Mouse (Mus musculus) forebrain, embryonic 14.5 days (tissue): Measurements from ENCODE around the gene Tmprss4. TPM values are rescaled to one million over a fixed set of nuclear protein-coding genes. Genes with fewer than 3 reads are reported as not detected.

ENCODE experiments used
- ATAC-seq: fragments of 200-750 bp; cut with Nextera tagmentation; 2 replicates; pipeline ENCODE4 v1.8.0; 2017; ENCODE audit warnings: mild to moderate bottlenecking, moderate library complexity
- DNase-seq: peaks from one replicate; pipeline ENCODE4 v3.0.0-alpha.2; 2015; ENCODE audit warnings: low spot score
- H3K27ac ChIP-seq: fragments of 300-500 bp; sonication (generic); 2 replicates; pipeline ENCODE4 v1.5.1; 2014; ENCODE audit warnings: low read depth, mild to moderate bottlenecking, control low read depth, low read length, moderate library complexity
- H3K27me3 ChIP-seq: fragments of 300-500 bp; sonication (generic); replicated peaks from 2 replicates; pipeline ENCODE4 v1.6.1; 2014; ENCODE audit warnings: low read length, control low read depth, mixed read lengths; ENCODE audit not compliant: control insufficient read depth, insufficient read depth
- H3K36me3 ChIP-seq: fragments of 300-500 bp; sonication (generic); 2 replicates; pipeline ENCODE4 v1.6.1; 2014; ENCODE audit warnings: low read length, control low read depth; ENCODE audit not compliant: control insufficient read depth, insufficient read depth
- H3K4me1 ChIP-seq: fragments of 300-500 bp; sonication (generic); 2 replicates; pipeline ENCODE4 v1.6.1; 2014; ENCODE audit warnings: antibody characterized with exemption, low read length, control low read depth; ENCODE audit not compliant: control insufficient read depth, insufficient read depth
- H3K4me2 ChIP-seq: fragments of 300-500 bp; sonication (generic); 2 replicates; pipeline ENCODE4 v1.6.1; 2014; ENCODE audit warnings: mild to moderate bottlenecking, control low read depth, low read length
- H3K4me3 ChIP-seq: fragments of 300-500 bp; sonication (generic); 2 replicates; pipeline ENCODE4 v1.5.1; 2014; ENCODE audit warnings: low read depth, low read length, control low read depth
- H3K9ac ChIP-seq: fragments of 300-500 bp; sonication (generic); 2 replicates; pipeline ENCODE4 v1.6.1; 2014; ENCODE audit warnings: mild to moderate bottlenecking, low read length, control low read depth, moderate library complexity
- H3K9me3 ChIP-seq: fragments of 300-500 bp; sonication (generic); replicated peaks from 2 replicates; pipeline ENCODE4 v1.6.1; 2016; ENCODE audit warnings: low read length, control low read depth, mixed read lengths; ENCODE audit not compliant: control insufficient read depth
- WGBS: fragments of 180-500 bp; shearing (Covaris S2); extraction: QIAGEN DNeasy Blood & Tissue Kit; methylation state at CpG from one replicate; pipeline ENCODE4 v1.1.7; 2014; 5-methylcytosine and 5-hydroxymethylcytosine counted together
- polyA plus RNA-seq: library from polyadenylated mRNA; unstranded; fragments of >200 nt; fragmentation: Nextera tagmentation; extraction: Ambion mirVana; gene quantifications from 2 replicates; pipeline ENCODE4 v1.2.1, GENCODE M21; 2014

The Tmprss4 gene
- polyA plus RNA-seq, 1 experiment from 2014 or later, result not detected

GRCm38 (mm10) chr9:45185250-45185649, 18.6 kb downstream of the Tmprss4 start:
- Histone ChIP-seq H3K27ac (no peak overlapping the region), H3K4me2 (no peak overlapping the region), H3K27me3 (no peaks in the 10 kb centered on the region), H3K9me3 (no peaks in the 10 kb centered on the region), H3K9ac (no peak overlapping the region), H3K4me3 (no peak overlapping the region), H3K36me3 (no peaks in the 10 kb centered on the region), H3K4me1 (no peaks in the 10 kb centered on the region)
- 76% methylated on average over 4 of the region's 4 CpGs for WGBS
- ATAC-seq (no peak), DNase-seq (peak; percentile 1)

DNA sequence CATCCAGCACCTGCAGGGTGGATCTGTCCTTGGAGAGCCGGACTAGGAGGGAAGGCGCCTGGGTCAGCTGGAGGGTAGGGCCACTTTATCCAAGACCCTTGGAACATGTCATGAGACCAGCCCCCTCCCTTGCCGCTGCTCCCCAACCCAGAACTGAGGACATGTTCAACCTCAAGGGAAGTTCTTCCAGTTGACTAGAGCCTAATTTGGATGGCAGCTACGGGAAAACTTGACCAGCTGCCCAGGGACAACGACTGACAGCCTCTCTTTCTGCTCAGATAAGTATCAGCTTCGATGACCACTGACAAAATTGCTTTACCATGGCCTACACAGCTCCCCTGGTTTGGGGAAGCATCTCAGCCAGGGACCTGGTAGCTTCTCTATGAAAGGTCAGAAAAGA, 20.6 kb downstream of the Tmprss4 start:
- no peaks in the 10 kb centered on the region for H3K9me3 ChIP-seq
- H3K27me3 ChIP-seq, result no peaks in the 10 kb centered on the region
- no peak overlapping the region for H3K4me2 ChIP-seq
- no peak overlapping the region for H3K27ac ChIP-seq
- no peak overlapping the region for H3K4me3 ChIP-seq
- ATAC-seq (no peak), DNase-seq (no peak)
- no peak overlapping the region for H3K9ac ChIP-seq
- no peaks in the 10 kb centered on the region for H3K4me1 ChIP-seq
- 86% methylated on average over 6 of the region's 6 CpGs for WGBS
- no peaks in the 10 kb centered on the region for H3K36me3 ChIP-seq

- Histone ChIP-seq H3K9me3 (no peaks in the 10 kb centered on the region), H3K4me3 (no peak overlapping the region), H3K27me3 (no peaks in the 10 kb centered on the region), H3K4me1 (no peaks in the 10 kb centered on the region), H3K9ac (no peak overlapping the region), H3K4me2 (no peak overlapping the region), H3K27ac (no peak overlapping the region), H3K36me3 (no peaks in the 10 kb centered on the region)
- ATAC-seq (no peak), DNase-seq (no peak)
- WGBS, result 67% methylated on average over 3 of the region's 3 CpGs
Observed at GRCm38 (mm10) chr9:45182521-45182920, 21.4 kb downstream of the Tmprss4 start.

DNA sequence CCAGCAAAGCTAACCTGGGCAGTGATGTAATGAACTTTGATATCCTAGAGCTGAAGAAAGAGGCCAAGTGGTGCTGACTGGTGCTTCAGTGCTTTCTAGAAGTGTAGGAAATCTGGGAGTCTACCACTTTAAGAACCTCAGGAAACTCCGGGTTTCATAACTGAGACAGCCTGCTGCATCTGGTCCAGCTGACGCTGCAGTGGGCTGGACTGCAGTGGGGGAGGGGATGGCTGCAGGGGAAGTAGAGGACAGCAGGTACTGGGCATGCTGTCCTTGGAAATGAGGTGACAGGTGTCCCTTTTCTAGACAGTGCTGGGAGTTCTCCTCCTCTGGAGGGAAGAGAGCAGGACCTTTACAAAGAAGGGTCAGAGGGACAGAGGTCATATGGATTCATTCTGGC, 22.1 kb downstream of the Tmprss4 start, which contains the start of gene BC049352:
TSS of gene BC049352 (plus strand) at position 238 of the 400 bp plus-strand sequence.
- Histone ChIP-seq H3K27ac (no peak within 1 kb of the TSS), H3K4me3 (no peak within 1 kb of the TSS), H3K9me3 (no peaks in the 10 kb centered on the region), H3K4me1 (no peaks in the 10 kb centered on the region), H3K4me2 (no peak within 1 kb of the TSS), H3K36me3 (no peaks in the 10 kb centered on the region), H3K27me3 (no peaks in the 10 kb centered on the region), H3K9ac (no peak within 1 kb of the TSS)
- 50% methylated on average over 2 of the region's 2 CpGs for WGBS
- ATAC-seq (no peak), DNase-seq (no peak)

DNA sequence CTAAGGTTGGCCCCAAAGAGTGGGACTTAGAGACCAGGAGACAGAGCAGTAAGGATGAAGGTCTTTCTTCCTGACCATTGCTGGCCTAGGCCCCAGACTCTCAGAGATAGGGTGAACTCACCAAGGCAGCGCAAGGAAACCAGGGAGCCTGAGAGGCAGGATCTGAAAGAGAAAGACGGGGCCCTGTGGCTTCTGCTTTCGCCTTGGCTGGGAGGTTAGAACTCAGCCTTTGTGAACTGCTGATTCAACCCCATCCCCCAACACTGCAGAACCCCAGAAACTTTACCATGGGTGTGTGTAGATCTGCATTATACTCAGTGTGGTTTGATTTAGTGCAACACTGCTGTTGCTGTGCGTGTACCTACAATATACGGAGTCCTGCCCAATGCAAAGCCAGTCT, 24.6 kb downstream of the Tmprss4 start:
- Histone ChIP-seq H3K4me3 (no peak overlapping the region), H3K4me2 (no peak overlapping the region), H3K4me1 (no peaks in the 10 kb centered on the region), H3K9me3 (no peaks in the 10 kb centered on the region), H3K27me3 (no peaks in the 10 kb centered on the region), H3K27ac (no peak overlapping the region), H3K36me3 (no peaks in the 10 kb centered on the region), H3K9ac (no peak overlapping the region)
- WGBS, result 87% methylated on average over 5 of the region's 5 CpGs
- DNase-seq (no peak), ATAC-seq (no peak)

- Histone ChIP-seq H3K4me2 (no peak overlapping the region), H3K27ac (no peak overlapping the region), H3K9me3 (no peaks in the 10 kb centered on the region), H3K9ac (no peak overlapping the region), H3K4me3 (no peak overlapping the region), H3K36me3 (no peaks in the 10 kb centered on the region), H3K27me3 (no peaks in the 10 kb centered on the region), H3K4me1 (no peaks in the 10 kb centered on the region)
- whole genome bisulfite sequencing, result 80% methylated on average over 3 of the region's 3 CpGs
- no peak for DNase-seq
- ATAC-seq, result no peak
Observed at GRCm38 (mm10) chr9:45173475-45173874, 30.4 kb downstream of the Tmprss4 start.

- ATAC-seq, result no peak
- 79% methylated on average over 1 of the region's 1 CpGs for WGBS
- H3K27ac ChIP-seq, result no peak overlapping the region
- H3K4me1 ChIP-seq, result no peaks in the 10 kb centered on the region
- H3K27me3 ChIP-seq, result no peaks in the 10 kb centered on the region
- no peaks in the 10 kb centered on the region for H3K9me3 ChIP-seq
- H3K4me2 ChIP-seq, result no peak overlapping the region
- no peak overlapping the region for H3K4me3 ChIP-seq
- H3K9ac ChIP-seq, result no peak overlapping the region
- DNase-seq, result no peak
- H3K36me3 ChIP-seq, result no peaks in the 10 kb centered on the region
Observed at GRCm38 (mm10) chr9:45171073-45171610, 32.8 kb downstream of the Tmprss4 start.

DNA sequence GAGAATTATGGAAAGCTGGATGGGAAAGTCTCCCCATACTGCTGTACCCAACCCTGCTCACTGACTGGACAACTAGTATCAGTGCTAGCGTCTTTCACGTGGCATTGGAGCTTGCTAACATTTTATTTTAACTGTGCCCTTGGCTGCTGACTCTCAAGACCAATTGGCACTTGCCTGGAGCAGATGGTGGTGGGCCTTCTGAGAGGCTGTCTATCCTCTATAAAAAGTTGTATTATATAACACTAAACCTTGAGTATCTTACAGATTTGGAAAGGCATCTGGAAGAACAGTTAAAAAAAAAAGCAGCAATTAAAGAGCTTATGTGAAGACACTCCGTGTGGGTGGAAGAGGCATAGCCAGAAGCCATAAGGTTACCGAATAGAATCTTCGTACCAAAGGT, 33.7 kb downstream of the Tmprss4 start:
- no peak overlapping the region for H3K4me3 ChIP-seq
- H3K4me2 ChIP-seq, result no peak overlapping the region
- H3K9me3 ChIP-seq, result no peaks in the 10 kb centered on the region
- no peak overlapping the region for H3K27ac ChIP-seq
- DNase-seq, result no peak
- no peak for ATAC-seq
- H3K36me3 ChIP-seq, result no peaks in the 10 kb centered on the region
- no peak overlapping the region for H3K9ac ChIP-seq
- H3K27me3 ChIP-seq, result no peaks in the 10 kb centered on the region
- no peaks in the 10 kb centered on the region for H3K4me1 ChIP-seq
- WGBS, result 86% methylated on average over 5 of the region's 5 CpGs

DNA sequence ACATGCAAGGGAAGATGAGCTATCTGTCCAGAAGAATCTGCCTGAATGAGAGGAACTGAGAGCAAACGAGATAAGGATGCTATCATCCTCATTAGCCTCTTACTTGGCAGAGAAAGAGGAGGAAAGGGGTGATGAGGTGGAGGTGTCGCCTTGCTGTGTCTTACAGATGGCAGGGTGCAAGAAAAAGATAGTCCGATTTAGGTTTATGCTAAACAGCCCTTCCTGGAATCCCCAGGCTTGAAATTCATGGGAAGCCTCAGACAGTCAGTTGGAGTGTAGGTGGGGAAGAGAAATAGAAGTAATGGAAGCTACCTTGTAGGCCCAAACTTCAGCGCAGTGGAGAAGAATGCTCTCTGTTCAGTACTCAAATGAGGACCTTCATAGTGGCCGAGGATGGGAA, 36.0 kb downstream of the Tmprss4 start:
- no peaks in the 10 kb centered on the region for H3K9me3 ChIP-seq
- ATAC-seq, result no peak
- H3K9ac ChIP-seq, result no peak overlapping the region
- WGBS, result 76% methylated on average over 5 of the region's 5 CpGs
- H3K4me3 ChIP-seq, result no peak overlapping the region
- DNase-seq, result no peak
- no peaks in the 10 kb centered on the region for H3K27me3 ChIP-seq
- no peak overlapping the region for H3K27ac ChIP-seq
- no peak overlapping the region for H3K4me2 ChIP-seq
- H3K4me1 ChIP-seq, result no peaks in the 10 kb centered on the region
- no peaks in the 10 kb centered on the region for H3K36me3 ChIP-seq
